Mouse (Mus musculus): Measurements from ENCODE around the gene Abca12.

DNA sequence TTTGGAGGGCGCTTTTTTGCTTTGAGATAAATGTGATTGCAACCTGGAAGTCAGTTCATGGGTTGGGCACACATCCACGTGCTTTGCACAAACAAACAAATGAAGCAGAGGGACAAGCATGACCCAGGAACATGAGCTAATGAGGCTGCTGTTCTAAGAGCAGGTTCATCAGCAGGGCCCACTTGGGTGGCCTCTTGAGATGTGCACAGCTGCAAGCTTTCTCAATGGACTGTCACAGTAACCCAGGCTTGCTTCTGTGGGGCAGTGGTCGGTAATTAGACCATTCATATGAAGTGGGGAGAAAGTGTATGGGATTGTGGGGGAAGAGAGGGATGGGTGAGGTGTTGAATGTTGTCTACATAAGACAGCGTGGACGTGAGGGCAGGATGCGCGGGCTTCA is 7.0 kb downstream of the Abca12 start:
- TF ChIP-seq CTCF (IDR thresholded peaks at IDR 0.05; ENCODE audit: low read depth) (no peak), EP300 (IDR thresholded peaks at IDR 0.05; ENCODE audit: low read depth) (no peak)
